Mouse (Mus musculus): ENCODE measurements around the gene Ccdc42. TPM values are rescaled to one million over a fixed set of nuclear protein-coding genes. Genes with fewer than 3 reads are reported as not detected.

The Ccdc42 gene
- total RNA-seq, 2 experiments from 2014 or later = 0.82 to 1.3 TPM

- intact Hi-C loops (cut with DNase I) = no loop called here
- DNase-seq (ENCODE audit: low spot score in 2 of 2) = no peak
These were observed 6.3 kb upstream of the Ccdc42 start for GRCm38 (mm10) chr11:68580566-68580965.

GRCm38 (mm10) chr11:68583225-68583624 is 3.6 kb upstream of the Ccdc42 start:
- intact Hi-C loops (cut with DNase I) = no loop called here
- DNase-seq (ENCODE audit: low spot score in 2 of 2) = peak; percentile 41 to 50

GRCm38 (mm10) chr11:68583906-68584480 is 2.8 kb upstream of the Ccdc42 start:
- intact Hi-C loops (cut with DNase I) = no loop called here
- no peak for DNase-seq (ENCODE audit: low spot score in 2 of 2)

- intact Hi-C loops (cut with DNase I) = loop anchor here (5.0 kb wide), 1 partner anchor 106 kb away; the partner anchor contains the start of gene Myh10
- DNase-seq (ENCODE audit: low spot score in 2 of 2) = no peak
These were observed 931 bp upstream of the Ccdc42 start for GRCm38 (mm10) chr11:68585890-68586289.

GRCm38 (mm10) chr11:68589055-68589809 is 2.4 kb downstream of the Ccdc42 start:
- intact Hi-C loops (cut with DNase I) = loop anchor here (5.0 kb wide), 1 partner anchor 103 kb away; the partner anchor contains the start of gene Myh10
- DNase-seq (ENCODE audit: low spot score in 2 of 2) = peak; percentile 66 to 71

GRCm38 (mm10) chr11:68591708-68592107 is 4.9 kb downstream of the Ccdc42 start:
- DNase-seq (ENCODE audit: low spot score in 2 of 2) = no peak
- intact Hi-C loops (cut with DNase I) = no loop called here

DNA sequence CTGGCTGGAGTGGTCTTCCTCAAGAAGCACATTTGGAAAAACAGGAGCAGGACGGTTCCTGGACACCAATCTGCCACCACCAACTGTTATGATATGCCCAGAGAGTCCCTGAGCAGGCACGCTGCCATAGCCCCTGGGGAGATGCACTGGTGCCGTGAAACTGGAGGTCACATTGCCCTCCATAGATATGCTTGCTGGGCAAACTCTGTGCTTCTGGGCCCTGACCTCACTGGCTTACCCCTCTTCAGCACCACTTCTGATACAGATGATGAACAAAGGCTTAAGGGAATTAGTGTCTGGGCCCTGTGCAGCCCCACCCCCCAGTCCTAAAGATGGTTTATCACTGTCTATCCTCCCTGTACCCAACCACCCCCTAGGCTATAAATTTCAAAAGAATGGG is 6.4 kb downstream of the Ccdc42 start:
- intact Hi-C loops (cut with DNase I) = no loop called here
- DNase-seq (ENCODE audit: low spot score in 2 of 2) = no peak

DNA sequence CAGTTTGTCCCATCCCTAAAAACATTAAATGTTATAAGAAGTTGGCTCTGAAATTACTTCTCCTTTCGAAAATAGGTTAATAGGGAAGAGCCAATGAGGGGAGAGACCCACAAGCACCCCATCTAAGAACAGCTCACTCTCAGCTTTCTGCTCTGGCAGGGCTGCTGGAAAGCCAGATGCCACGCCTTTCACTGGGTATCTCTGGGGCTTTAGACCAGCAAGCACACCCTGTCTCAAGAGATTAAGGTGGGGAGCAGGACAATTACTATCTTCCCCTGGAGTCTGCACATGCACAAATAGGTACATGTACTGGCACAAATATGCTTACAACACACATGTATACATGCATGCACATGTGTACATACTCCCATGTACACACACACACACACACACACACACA is 11.1 kb downstream of the Ccdc42 start:
- no peak for DNase-seq (ENCODE audit: low spot score in 2 of 2)
- intact Hi-C loops (cut with DNase I) = no loop called here

GRCm38 (mm10) chr11:68600551-68601021 is 13.8 kb downstream of the Ccdc42 start:
- DNase-seq (ENCODE audit: low spot score in 2 of 2) = peak in 1 of 2 experiments; percentile 32
- intact Hi-C loops (cut with DNase I) = no loop called here

DNA sequence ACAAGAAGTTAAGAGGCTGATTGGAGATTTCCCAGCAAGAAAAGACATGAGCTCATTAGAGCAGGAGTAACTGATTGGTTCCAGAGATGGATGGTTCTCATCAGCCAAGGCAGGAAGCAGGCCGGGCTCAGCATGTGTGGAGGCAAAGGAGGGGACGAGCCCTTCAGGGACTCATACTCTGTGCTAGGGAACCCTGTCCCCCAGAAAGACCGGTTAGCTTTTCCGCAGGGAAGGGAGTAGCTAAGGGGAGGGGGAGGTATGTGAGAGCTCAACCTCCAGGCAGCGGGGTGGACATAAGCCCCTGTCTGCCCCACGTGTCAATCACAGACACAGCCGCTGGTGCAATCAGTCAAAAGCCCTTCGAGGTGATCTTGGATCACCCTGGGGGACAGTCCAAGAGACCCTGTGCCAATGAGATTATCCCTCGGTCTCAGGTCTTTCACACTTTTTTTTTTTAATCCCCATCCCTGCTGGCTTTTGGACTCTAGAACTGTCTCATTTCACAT is 14.7 kb downstream of the Ccdc42 start:
- no peak for DNase-seq (ENCODE audit: low spot score in 2 of 2)
- intact Hi-C loops (cut with DNase I) = no loop called here

DNA sequence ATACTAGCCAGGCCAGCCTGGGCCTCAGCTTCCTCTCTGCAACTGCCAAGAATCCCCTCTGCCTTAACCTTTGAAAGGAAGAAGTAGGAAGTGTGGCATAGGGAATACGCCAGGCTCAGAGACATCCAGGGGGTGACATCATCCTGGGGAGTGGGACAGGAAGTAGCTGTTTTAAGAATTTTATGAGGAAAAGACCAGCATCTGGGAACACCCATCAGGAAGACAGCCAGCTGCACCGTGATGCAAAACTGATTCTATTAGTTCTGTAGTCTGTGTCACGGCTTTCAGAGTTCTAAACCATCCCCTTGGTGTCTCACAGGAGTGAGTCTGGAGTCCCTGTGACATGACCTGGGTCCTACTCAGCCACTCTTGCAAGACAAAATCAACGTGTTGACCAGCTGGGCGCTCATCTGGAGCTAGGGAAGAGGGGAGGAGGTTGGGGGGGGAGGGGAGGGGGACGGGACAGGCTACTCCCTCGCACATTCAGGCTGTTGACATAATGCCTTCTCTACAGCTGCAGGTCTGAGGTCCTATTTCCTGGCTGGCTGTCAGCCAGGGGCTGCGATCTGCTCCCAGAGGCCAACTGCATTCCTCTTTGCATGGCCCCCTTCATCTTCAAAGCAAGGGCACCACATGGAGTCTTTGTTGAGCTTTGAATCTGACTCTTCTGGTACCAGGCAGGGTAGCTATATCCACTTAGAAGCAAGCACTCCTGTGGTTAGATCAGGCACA is 15.5 kb downstream of the Ccdc42 start:
- no peak for DNase-seq (ENCODE audit: low spot score in 2 of 2)
- intact Hi-C loops (cut with DNase I) = no loop called here

- DNase-seq (ENCODE audit: low spot score in 2 of 2) = no peak
- intact Hi-C loops (cut with DNase I) = no loop called here
These were observed 20.2 kb downstream of the Ccdc42 start for GRCm38 (mm10) chr11:68607046-68607445.

DNA sequence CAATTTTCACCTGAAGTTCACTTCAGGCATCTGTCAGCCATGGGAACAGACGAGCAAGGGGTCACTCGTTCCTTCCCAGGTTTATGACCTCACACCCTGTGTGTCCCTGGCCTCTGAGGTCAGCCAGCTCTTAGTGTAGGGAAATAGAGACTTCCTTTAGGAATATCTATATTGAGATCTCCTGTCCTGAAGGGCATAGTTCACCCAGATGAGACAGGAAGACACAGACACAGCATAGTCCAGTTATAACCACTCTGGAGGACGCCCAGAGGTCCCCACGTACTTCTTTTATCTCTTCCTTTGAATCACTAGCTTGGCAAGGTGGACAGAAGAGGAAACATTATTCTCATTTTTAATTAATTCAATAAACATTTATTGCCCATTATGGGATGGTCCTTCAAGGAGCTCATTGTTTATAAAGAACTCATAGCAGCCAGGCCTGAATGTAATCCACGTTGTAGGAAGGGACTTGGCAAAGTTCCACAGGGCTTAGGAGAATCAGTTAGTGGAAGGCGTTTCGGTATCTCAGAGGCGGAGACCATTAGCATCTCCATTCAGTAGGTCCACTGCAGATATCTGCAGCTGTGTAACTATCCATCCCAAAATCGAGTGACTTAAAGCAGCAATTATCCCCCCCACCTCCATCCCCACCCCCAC is 23.2 kb downstream of the Ccdc42 start:
- intact Hi-C loops (cut with DNase I) = no loop called here

DNA sequence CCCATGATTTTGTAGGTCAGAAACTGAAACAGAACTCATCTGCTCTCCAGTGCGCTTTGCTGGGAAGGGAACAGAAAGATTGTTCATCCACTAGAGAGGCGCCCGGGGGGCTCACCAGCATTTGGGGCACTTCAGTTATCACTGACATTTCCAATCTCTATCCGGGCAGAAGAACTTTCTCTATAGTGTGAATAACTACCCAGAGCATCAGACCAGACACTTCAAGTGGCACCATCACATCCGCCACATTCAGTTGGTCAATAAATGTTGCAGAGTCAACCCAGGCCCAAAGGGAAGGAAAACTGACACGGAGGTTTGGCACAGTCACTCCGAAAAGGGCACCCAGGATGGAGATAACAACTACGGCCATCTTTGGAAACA is 23.7 kb downstream of the Ccdc42 start:
- no peak for DNase-seq (ENCODE audit: low spot score in 2 of 2)
- intact Hi-C loops (cut with DNase I) = no loop called here

More for the DNA sequence above, 23.2 kb downstream of the Ccdc42 start:
- no peak for DNase-seq (ENCODE audit: low spot score in 2 of 2)

- no peak for DNase-seq (ENCODE audit: low spot score in 2 of 2)
These were observed 26.4 kb downstream of the Ccdc42 start for GRCm38 (mm10) chr11:68613071-68613711.

DNA sequence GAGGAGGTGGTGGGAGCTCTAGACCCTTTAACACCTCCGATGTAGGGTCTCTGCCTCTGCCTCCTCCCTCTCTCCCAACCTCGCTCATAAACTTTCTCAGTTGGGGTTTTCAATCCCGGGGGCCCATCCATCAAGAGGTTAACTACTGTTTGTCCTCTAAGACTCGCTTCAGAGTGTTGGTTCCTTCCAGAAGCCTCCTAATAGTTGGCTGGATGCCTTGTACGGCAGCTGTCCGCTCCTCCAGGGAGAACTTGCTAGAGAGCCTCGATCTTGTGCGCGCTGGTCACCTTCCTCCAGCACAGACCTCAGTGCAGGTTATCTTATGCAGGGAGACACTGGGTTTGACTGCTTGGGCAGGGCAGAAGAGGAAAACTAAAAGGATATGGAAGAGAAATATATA is 35.9 kb downstream of the Ccdc42 start:
- no peak for DNase-seq (ENCODE audit: low spot score in 2 of 2)
- intact Hi-C loops (cut with DNase I) = loop anchor here (5.0 kb wide), 1 partner anchor 70 kb away; the partner anchor contains the start of gene Myh10

More at GRCm38 (mm10) chr11:68613071-68613711, 26.4 kb downstream of the Ccdc42 start:
- intact Hi-C loops (cut with DNase I) = no loop called here

DNA sequence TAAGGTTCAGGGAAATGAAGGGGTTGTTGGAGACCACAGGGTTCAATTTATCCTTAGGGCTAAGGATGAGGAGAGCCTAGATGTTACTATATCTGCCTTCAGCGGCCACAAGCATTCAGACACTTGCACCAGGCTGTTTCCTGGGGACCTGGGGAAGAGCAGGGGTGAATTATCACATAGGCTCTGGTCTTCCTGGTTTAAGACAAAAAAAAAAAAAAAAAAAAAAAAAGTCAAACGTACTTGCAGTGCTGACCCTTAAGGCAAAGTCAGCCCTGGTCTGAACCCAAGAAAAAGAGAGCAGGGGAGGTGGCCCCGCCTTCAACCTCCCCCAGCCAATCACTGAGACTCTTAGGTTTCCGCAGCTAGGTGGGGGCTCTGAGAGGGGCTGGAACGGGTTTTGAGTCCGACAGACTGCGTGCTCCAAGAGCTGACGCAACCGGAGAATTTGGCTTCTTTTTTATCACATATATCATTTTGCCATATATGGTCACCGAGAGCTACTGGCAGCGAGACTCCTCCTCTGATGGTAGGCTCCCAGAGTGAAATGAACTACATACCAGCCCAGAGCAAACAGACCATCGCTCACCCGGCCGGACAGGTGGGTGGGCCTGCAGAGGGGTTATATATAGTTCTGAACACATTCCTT is 36.5 kb downstream of the Ccdc42 start:
- DNase-seq (ENCODE audit: low spot score in 2 of 2) = peak; percentile 55 to 69
- intact Hi-C loops (cut with DNase I) = loop anchor here (5.0 kb wide), 1 partner anchor 69 kb away; the partner anchor contains the start of gene Myh10

DNA sequence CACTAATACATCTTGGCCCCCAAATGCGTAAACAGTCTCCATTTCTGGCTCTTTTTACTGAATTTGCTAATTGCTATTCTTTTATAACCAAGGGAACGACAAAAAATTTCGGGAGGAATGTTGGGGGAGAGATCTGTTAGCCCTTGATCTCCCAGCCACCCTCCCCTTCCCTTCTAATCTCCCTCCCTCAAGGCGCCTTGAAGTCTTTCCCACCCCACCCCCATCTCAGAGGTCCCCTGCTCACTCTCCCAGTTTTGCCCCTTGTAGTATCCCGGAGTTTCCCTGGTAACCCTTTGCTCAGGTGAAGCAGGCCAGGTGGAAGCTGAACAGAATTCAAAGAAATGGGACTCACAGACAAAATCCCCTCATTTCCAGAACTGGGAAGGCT is 37.0 kb downstream of the Ccdc42 start:
- intact Hi-C loops (cut with DNase I) = loop anchor here (5.0 kb wide), 1 partner anchor 68 kb away; the partner anchor contains the start of gene Myh10
- no peak for DNase-seq (ENCODE audit: low spot score in 2 of 2)

Measured in left cerebral cortex, postnatal 36 days (tissue).